Mouse (Mus musculus) v-Abl transformed pro-B cells (cell line): Measurements from ENCODE around the gene Sdk1.

ENCODE experiments used
- in situ Hi-C, 2 experiments: fragments of 400-800 bp; cut with MboI; formaldehyde crosslinking; loops; one replicate each; pipeline ENCODE4 v1.15.1; 2025; ENCODE audit not compliant: unreplicated experiment in 2 of 2

Gene Sdk1

DNA sequence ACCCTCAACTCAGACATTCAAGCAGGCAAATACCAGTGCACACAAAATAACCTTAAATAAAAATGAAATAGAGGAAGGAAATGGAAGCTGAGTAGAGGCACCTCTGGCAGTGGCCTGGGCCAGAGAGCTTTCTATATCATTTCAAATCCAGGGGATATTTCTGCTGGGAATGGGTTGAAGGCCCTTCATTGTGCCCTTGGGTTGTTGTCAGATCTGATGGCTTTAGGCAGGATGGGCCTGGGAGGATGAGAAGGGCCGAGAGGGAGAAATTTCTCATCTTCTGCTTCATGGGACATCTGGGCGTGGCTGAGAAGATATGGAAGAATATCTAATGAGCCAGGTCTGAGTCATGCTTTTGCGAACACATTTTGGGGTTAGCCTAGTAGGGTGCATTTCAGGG, 186.8 kb downstream of the Sdk1 start:
- in situ Hi-C loops = no loop called here

DNA sequence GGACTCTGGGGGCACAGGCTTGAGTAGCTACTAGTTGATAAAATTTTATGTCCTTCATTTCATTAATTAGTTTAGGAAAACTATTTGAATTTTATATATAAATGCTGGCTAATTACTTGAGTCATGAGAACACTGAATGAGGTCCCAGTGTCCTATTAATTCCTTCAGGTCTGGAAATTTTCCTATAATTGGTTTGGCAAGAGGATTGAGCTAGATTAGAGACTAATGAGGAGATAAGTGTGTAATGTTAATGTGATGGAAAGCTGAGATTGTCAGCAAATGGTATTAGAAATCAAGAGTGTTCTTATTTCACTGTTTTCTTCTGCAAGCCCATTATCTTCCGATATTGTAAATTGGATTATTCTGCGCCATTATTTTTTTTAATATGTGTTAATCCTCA, 192.0 kb downstream of the Sdk1 start:
- in situ Hi-C loops = no loop called here

DNA sequence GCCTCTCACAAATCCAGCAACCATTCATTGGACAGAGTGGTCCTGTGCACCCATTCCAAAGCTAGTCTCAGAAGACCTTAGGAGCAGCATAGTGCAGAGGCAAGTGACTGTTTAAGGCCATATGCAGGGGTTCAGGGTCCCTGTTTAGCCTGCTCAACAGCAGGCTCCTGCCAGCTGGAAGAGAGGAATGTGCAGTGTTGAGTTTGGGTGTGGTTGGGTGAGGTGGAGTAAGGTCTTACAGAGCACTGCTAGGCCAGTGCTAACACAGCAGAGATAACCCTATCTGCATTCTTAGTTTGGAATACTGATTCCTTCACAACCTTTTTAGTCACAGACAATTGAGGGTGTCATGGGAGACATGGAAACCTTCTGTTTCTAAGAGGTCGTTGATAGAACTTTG, 206.0 kb downstream of the Sdk1 start:
- in situ Hi-C loops = no loop called here

DNA sequence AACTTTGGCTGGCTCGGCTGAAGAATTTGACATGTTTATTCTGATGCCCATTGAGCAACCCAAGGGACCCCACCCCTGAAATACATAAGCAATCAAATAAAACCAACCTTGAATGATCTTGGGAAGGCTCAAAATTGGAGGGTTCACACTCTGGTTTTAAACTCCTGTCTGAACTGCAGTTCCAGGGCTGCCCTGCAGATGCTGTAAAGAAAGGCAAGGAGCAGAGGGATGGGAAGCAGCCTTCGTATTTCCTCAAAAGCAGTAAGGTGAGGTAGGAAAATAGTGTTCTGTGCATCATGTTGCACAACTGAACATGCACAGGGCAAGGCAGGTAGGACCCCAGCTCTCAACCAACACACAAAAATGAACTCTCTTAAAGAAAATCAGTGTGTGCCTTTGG, 222.1 kb downstream of the Sdk1 start:
- in situ Hi-C loops = no loop called here

DNA sequence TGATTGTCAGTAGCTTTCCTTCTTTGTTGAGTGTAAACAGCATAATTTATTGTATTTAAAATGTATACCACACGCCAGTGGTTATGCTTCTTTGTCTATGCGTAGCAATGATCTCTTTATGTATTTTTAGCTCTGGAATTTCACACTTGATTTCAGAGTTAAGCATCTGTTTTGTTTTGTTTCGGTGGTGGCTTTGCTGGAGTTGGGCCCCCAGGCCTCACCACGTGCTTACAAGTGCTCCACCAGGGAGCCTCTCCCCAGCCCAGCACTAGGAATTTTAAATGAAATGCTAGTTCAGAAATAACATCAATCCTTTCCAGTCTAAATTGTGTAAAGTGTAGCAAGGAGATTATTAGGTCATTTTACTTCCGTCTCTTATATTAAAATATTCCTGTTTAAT, 227.5 kb downstream of the Sdk1 start:
- in situ Hi-C loops = no loop called here

DNA sequence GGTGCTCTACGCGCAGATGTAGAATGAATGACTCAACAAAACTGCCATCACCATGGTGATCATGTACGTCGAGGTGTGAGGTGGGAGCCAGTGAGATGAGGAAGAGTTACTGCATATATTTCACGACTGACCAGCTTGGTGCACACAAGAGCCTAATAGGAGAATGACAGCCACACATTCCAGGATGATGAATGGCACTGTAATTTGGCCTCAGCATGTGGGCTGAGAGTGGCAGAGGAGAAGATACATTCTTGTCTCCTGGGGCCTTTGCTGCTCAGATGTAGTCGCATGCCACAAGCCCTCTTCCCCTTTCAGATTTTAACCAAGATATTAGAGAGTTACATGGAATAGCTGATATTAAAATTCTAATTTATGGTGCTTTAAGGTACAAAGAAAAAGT, 264.0 kb downstream of the Sdk1 start:
- in situ Hi-C loops = no loop called here

DNA sequence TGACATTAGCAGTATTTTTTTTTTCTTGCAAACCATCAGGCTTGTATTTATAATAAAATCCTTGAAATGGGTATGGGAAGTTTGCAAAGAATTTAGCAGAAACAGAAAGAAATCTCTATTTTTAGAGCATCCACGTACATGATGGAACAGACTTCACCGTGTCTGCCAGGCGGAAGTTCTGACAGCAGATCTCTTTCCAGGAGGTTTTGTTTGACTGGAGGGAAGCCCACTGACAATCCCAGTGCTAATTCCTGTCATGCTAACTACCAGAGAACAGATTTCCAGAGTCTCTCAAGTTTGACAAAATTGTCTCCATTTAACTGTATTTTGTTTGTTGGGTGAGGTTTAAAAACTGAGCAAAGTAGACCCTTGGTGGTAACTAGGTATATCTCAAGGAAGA, 265.1 kb downstream of the Sdk1 start:
- in situ Hi-C loops = no loop called here

DNA sequence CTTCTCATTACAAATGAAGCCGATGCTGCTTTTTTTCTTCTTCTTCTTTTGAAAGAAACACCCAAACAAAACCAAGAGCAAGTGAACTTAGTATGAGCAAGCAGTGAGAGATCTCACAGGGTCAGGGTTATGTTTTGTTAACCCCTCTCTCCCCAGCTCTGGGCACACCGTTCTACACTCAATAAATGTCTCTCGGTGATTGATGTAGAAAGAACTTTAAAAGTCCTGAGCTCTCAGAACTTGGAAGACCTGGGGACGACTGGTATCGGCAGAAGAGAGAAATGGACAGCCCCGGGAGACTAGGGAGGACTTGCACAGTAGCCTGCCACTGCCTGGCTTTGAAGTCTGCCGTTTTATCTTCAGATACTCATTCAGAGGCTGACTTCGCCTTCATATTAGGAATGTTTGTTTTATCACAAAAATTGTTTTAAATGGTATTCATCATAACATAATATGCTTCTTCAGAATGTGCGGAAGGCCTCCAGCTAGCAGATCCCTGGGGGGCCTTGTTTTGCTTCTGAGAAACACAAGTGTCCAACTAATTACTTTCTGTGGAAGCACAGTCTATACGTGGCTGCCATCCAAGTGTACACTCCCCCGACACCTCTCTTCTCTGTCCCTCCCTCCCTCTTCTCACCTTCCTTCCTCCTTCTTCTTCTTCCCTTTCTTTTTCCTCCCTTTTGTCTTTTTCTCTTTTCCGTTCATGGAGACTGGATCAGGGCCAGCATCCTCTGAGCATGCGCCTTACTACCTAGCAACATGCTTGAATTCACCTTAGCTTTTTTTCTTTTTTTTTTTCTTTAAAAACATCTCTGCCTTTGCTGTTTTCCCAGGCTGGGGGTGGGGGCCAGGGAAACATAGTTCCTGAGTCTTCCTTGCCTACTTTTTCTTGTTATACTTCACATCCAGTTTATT, 283.8 kb downstream of the Sdk1 start:
- in situ Hi-C loops = no loop called here

DNA sequence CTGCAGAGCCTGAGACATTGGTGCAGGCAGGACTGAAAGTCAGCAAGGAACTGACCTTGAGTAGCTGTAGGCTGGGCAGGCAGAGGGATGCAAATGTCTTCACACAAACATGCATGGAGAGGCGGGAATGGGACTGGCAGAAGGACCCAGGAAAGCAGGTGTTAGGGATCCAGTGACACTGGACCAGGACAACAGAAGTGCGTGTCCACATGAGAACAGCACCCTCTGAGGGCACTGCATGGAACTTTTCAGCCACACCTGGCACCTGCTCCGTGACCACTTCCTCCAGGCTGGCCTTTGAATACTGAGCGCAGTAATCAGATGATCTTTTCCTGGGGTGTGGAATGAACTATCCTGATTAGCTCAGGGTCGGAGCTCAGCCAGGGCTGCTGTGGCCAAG, 298.9 kb downstream of the Sdk1 start:
- in situ Hi-C loops = no loop called here

DNA sequence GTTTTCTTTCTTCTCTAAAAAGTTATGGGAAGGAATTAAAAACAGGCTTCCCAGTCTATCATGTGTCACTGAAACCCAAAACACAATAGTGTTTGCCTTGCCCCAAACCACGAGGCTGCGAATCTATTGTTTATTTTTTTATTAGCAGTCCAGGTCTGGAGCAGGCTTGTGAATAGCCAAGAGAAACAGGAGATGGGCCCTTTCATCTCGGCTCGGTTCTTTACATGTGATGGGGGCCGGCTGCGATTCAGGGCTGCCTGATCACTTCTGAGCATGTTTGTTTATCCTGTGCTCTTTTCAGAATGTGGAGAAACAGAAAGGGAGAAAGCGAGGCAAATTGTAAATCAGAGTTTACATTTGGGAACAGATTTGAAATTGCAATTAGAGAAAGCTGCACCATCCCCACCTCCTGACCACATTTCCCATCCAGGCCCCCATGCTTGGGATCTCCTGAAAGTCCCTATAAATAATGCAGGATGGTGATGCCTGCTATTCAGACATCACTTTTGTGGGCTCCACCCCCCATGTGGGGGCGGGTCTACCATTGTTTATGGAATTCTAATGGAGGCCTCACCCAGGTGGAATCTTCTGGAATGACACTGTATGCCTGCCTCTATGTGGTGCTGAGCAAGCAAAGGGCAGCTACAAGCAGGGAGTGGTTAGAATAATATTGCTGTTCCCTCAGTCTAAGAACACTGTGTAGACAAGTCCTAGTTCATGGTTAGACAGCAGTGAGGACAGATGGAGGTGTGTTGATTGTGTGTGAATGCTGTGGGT, 301.8 kb downstream of the Sdk1 start:
- in situ Hi-C loops = no loop called here

DNA sequence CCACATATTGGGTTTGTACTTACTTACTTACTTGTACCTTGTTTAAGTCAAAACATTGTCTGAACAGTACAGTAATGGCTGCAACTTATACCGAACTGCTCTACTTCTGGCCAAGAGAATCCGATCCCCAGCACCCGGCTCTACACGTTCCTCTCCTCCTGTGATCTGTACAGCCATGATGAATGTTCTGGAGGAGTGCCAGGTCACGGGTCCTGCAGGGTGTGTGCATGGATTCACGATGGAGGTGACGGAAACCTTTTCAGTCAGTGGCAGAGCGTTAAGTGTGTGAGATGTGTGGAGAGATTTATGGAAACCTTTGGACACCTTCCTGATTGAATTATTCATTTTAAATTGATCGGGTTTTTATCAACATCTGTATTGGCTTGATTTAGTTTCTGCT, 312.2 kb downstream of the Sdk1 start:
- in situ Hi-C loops = no loop called here

DNA sequence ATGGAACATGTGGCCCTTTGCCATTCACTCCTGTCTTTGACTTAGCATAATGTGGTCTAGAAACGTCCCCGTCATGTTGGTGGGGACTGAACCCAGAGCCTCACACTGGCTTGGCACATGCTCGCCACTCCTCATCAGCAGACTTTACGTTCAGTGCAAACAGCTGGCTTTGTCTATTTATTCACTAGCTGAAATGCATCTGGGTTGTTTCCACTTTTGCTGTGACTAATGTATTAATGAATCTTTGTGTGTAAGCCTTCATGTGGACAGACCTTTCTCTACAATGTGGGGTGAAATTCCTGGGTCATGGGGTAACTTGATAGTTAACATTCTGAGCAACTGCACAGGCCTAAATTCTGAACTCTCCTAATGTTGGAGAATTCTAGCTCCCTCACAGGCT, 317.4 kb downstream of the Sdk1 start:
- in situ Hi-C loops = no loop called here

DNA sequence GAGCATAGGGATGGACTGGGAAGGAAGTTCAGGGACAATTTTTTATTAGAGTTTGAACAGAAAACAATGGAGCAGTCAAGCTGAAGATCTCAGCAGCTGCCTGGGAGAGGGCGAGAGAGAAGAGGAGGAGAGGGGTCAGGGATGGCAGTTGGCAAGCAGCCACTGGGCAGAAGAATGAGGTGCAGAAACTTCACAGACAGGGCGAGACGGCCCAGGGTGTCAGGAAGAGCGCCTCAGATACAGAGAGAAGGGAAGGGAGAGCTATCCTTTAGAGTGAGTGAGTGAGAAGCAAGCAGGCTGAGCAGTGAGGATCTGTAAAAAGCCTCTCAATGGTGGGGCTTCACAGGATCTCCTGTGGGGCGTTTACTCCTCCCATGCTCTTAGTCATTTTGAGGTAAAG, 319.0 kb downstream of the Sdk1 start:
- in situ Hi-C loops = no loop called here

DNA sequence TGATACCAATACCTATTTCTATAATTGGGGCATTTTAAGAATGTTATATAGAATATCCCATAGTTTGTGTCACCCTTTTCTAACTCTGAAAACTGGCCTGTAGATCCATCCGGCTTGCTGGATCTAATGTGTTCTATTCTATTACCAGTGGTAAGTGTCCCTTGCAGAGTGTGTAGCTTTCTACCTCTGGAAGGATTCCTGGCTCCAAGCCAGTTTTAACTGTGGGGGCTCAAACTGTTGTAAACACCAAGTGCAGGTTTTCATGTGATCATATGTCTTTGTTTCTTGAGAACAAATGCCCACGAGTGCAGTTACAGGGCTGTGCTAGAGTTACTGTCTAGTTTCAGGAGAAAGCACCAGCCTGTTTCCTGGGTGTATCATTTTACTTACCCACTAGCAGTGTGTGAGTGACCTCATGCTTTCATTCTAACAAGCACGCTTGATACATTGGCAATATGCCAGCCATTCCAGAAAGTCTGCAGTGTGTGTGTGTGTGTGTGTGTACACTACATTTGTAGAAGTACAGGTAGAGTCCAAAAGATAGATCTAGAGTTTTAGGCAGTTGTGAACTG, 320.8 kb downstream of the Sdk1 start:
- in situ Hi-C loops = no loop called here

DNA sequence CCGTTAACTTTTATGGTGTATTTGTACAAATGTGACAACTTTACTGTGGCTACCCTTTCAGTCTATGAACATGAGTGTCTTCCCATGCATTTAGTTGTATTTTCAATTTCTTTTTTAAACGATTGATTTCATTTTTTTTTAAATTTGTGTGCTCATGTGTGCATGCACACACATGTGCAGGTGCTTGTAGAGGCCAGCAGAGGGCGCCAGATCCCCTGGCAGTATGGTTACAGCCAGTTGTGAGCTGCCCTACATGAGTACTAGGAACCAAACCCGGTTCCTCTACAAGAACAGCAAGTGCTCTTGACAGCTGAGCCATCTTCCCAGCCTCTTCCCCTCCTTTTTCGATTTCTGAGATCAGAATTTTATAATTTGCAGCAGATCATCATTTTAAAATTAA, 322.9 kb downstream of the Sdk1 start:
- in situ Hi-C loops = no loop called here

DNA sequence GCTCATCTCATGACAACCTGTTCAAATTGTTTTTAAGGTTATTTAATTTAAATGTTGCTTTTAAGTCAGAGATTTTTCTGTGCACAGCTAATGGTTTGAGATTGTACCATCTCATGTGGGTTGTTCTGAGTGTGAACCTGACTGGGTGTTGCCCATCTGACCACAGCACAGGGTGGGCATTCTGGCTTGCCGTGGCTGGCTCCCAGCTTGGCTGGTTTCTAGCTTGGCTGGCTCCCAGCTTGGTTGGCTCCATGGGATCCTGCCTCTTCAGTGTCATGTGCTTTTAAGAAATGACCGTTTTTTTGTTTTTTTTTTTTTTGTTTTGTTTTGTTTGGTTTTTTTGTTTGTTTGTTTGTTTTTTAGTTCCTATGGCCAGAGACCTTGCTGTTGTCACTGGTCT, 326.8 kb downstream of the Sdk1 start:
- in situ Hi-C loops = no loop called here

DNA sequence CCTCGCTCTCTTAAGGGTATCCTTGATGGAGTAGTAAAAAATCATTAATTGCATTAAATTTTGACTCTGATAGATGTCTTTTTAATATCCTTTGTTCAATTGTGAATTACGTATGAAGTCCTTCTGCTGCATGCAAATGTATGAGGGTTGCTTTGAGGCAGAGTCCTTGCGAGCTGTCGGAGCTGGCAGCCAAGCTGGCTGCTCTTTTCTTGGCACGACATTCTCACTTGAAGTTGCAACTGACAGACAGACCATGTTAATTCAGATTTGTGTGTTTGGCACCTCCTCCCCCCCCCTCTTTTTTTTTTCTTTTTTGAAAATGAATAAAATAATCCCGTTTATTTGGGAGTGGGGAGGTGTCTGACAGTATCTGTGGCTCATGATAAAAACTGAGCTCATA, 329.2 kb downstream of the Sdk1 start:
- in situ Hi-C loops = no loop called here

DNA sequence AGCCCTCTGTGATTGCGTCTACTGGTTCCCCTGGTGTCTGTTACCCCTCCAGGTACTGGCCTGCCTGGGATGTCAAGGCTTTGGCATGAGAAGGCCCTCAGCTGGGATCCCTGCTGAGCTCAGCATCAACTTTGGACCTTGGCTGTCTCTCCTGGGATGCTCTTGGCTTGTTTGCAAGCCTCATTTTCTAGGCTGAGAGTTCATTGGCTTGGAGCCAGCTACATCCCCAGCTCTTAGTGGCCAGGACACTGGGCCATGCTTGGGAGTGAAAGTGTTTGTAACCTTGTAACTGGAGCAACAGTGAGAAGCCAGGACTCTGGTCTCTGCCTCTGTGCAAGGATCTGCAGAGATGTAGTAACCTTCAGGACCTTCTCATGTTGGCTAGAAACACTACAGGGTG, 333.0 kb downstream of the Sdk1 start:
- in situ Hi-C loops = no loop called here

DNA sequence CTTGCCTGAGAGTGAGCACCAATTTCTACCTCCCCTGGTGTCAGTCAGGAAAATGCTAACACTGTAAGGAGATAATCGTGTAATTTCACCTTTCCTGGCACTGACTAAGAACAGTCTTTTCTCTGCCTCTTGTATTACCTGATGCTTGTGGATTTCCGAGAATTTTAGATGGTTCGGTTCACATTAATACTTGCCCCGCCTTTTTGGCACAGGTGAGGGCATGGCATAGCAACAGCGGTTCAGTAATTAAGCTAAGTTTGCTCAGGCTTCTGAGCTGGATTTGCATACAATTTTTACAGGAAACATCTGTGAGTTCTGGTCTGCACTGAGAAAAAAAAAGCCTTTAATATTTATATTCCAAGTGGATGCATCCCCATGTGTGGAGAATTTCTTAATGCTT, 350.0 kb downstream of the Sdk1 start:
- in situ Hi-C loops = no loop called here

DNA sequence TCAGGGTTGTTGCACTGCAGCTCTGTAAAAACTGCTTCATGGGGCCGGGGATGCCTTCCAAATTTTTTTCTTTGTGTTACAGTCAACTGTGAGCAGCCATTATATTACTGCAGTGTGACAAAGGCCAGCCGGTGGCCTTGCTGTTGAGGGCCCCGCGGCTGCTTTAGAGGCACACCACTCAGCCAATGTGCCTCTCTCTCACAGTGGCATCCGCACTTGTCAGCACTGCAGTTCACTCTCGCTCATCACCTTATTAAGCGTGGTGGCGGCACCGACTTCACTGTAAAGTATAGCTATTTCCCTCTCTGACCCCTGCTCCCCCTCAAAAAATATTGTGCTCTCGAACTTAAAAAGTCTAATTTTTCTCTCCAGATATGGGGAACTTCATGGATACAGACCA, 371.4 kb downstream of the Sdk1 start:
- in situ Hi-C loops = no loop called here

DNA sequence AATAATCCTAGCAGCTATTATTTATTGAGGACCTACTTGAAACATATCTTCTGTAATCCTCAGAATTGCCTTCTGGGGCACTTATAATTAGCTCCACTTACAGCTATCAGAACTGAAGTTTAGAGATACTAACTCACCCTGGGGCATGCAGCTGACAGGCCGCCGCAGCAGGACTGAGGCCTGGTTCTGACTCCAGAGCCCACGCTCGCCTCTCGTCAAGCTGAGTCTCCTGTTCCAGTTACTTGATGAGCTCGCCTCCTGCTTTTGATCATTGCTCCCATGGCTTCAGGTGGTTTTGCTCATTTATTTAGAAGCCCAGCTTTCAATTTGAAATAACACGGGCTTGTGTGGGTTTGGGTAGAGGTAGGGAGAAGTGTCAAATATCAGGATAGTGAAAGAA, 374.5 kb downstream of the Sdk1 start:
- in situ Hi-C loops = no loop called here

DNA sequence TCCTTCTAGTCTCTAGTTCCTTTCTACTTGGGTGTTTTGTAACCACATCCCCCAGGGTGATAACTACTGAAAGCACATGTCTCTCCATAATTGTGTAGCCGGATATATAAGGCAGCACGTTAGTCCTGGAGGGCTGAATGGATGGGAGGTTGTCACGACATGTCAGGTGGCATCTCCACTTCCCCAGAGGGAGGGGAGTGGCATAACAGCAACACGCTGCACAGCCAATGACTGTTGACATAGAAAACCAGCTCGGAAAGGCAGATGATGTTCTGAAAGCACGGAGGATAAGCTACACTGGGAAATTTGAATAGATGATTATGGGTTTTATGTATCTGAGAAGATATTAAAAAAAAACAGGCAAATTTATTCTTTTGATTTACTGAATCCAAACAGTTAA, 376.4 kb downstream of the Sdk1 start:
- in situ Hi-C loops = no loop called here
